Mouse (Mus musculus): Measurements from ENCODE around the gene Trpv6. TPM values are rescaled to one million over a fixed set of nuclear protein-coding genes. Genes with fewer than 3 reads are reported as not detected.

The Trpv6 gene
- total RNA-seq (2022), result under 1 TPM in 1 of 4 experiments, not detected in 3; 0.11 TPM

- DNase-seq, result no peak
These were observed at the start of gene Trpv6 for GRCm38 (mm10) chr6:41636178-41636577. Gene Trpv6, minus strand, starts transcription at chr6:41636405.

GRCm38 (mm10) chr6:41685596-41685995, 49.4 kb upstream of the Trpv6 start:
- no peak for DNase-seq

- DNase-seq, result no peak
These were observed 48.7 kb upstream of the Trpv6 start for GRCm38 (mm10) chr6:41684911-41685310.

- no peak for DNase-seq
These were observed 47.9 kb upstream of the Trpv6 start, which contains the start of gene Llcfc1 for GRCm38 (mm10) chr6:41684131-41684530. Gene Llcfc1, plus strand, starts transcription at chr6:41684431.

- DNase-seq, result no peak
These were observed 45.5 kb upstream of the Trpv6 start for GRCm38 (mm10) chr6:41681656-41682055.

GRCm38 (mm10) chr6:41680669-41681068, 44.5 kb upstream of the Trpv6 start, which contains the start of gene Trpv5:
Gene Trpv5, minus strand, starts transcription at chr6:41680769.
- no peak for DNase-seq

- DNase-seq, result no peak
These were observed 40.3 kb upstream of the Trpv6 start for GRCm38 (mm10) chr6:41676530-41676929.

GRCm38 (mm10) chr6:41662320-41662719, 26.1 kb upstream of the Trpv6 start:
- no peak for DNase-seq

GRCm38 (mm10) chr6:41658487-41658886, 22.3 kb upstream of the Trpv6 start:
- DNase-seq, result no peak

- no peak for DNase-seq
These were observed 18.4 kb upstream of the Trpv6 start for GRCm38 (mm10) chr6:41654648-41655047.

- no peak for DNase-seq
These were observed 17.0 kb upstream of the Trpv6 start for GRCm38 (mm10) chr6:41653173-41653572.

GRCm38 (mm10) chr6:41646672-41647071, 10.5 kb upstream of the Trpv6 start:
- DNase-seq, result no peak

GRCm38 (mm10) chr6:41646220-41646619, 10.0 kb upstream of the Trpv6 start:
- no peak for DNase-seq

- no peak for DNase-seq
These were observed 7.0 kb upstream of the Trpv6 start for GRCm38 (mm10) chr6:41643227-41643626.

GRCm38 (mm10) chr6:41642765-41643164, 6.6 kb upstream of the Trpv6 start:
- no peak for DNase-seq

- no peak for DNase-seq
These were observed 5.1 kb upstream of the Trpv6 start for GRCm38 (mm10) chr6:41641173-41641866.

- no peak for DNase-seq
These were observed 4.2 kb upstream of the Trpv6 start for GRCm38 (mm10) chr6:41640449-41640848.

- DNase-seq, result no peak
These were observed 1.8 kb upstream of the Trpv6 start for GRCm38 (mm10) chr6:41637927-41638506.

GRCm38 (mm10) chr6:41637393-41637792, 1.2 kb upstream of the Trpv6 start:
- DNase-seq, result no peak

GRCm38 (mm10) chr6:41635211-41635610, 994 bp downstream of the Trpv6 start:
- DNase-seq, result no peak

- no peak for DNase-seq
These were observed 4.7 kb downstream of the Trpv6 start for GRCm38 (mm10) chr6:41631549-41631948.

- no peak for DNase-seq
These were observed 5.4 kb downstream of the Trpv6 start for GRCm38 (mm10) chr6:41630791-41631190.

GRCm38 (mm10) chr6:41628180-41628579, 8.0 kb downstream of the Trpv6 start:
- DNase-seq, result no peak

GRCm38 (mm10) chr6:41622661-41623060, 13.5 kb downstream of the Trpv6 start:
- no peak for DNase-seq

All from adrenal gland, adult 8-10 months (tissue).